Mouse (Mus musculus) heart, embryonic 16.5 days (tissue): ENCODE measurements at regions not wholly inside any gene's neighbourhood (a gene's known extent, or its start where the extent isn't known, plus 50 kb on each side); places are given as distances from the start of the nearest gene placed in this dataset.
"Not testable (repeated sequence)": the region's sequence is repeated elsewhere in the genome, so short reads cannot be mapped to it uniquely, and the experiment has no call there.

ENCODE experiments used
- ATAC-seq: fragments of 200-750 bp; cut with Nextera tagmentation; replicated peaks from 2 replicates; pipeline ENCODE4 v1.8.0; 2017; ENCODE audit warnings: moderate number of reproducible peaks; ENCODE audit not compliant: insufficient read depth, low FRiP score; ENCODE audit errors: extremely low read depth
- H3K27ac ChIP-seq: fragments of 300-500 bp; sonication (generic); 2 replicates; pipeline ENCODE4 v1.5.1; 2014; ENCODE audit warnings: mild to moderate bottlenecking, low read length, control low read depth, moderate library complexity
- H3K27me3 ChIP-seq: fragments of 300-500 bp; sonication (generic); 2 replicates; pipeline ENCODE4 v1.6.1; 2014; ENCODE audit warnings: low read length, mixed read lengths; ENCODE audit not compliant: control insufficient read depth, insufficient read depth
- H3K36me3 ChIP-seq: fragments of 300-500 bp; sonication (generic); 2 replicates; pipeline ENCODE4 v1.6.1; 2014; ENCODE audit not compliant: control insufficient read depth, insufficient read depth
- H3K4me1 ChIP-seq: fragments of 300-500 bp; sonication (generic); 2 replicates; pipeline ENCODE4 v1.6.1; 2014; ENCODE audit warnings: low read length, mixed read lengths; ENCODE audit not compliant: control insufficient read depth, insufficient read depth
- H3K4me2 ChIP-seq: fragments of 300-500 bp; sonication (generic); 2 replicates; pipeline ENCODE4 v1.6.1; 2014; ENCODE audit warnings: low read depth, mild to moderate bottlenecking, control low read depth, low read length
- H3K4me3 ChIP-seq: fragments of 300-500 bp; sonication (generic); 2 replicates; pipeline ENCODE4 v1.5.1; 2014; ENCODE audit warnings: mild to moderate bottlenecking, control low read depth, low read length
- H3K9ac ChIP-seq: fragments of 300-500 bp; sonication (generic); 2 replicates; pipeline ENCODE4 v1.6.1; 2014; ENCODE audit warnings: low read length, control low read depth
- H3K9me3 ChIP-seq: fragments of 300-500 bp; sonication (generic); replicated peaks from 2 replicates; pipeline ENCODE4 v1.6.1; 2016; ENCODE audit warnings: low read length; ENCODE audit not compliant: control insufficient read depth
- WGBS: fragments of 180-500 bp; shearing (Covaris S2); extraction: QIAGEN DNeasy Blood & Tissue Kit; methylation state at CpG from one replicate; pipeline ENCODE4 v1.1.7; 2014; 5-methylcytosine and 5-hydroxymethylcytosine counted together

DNA sequence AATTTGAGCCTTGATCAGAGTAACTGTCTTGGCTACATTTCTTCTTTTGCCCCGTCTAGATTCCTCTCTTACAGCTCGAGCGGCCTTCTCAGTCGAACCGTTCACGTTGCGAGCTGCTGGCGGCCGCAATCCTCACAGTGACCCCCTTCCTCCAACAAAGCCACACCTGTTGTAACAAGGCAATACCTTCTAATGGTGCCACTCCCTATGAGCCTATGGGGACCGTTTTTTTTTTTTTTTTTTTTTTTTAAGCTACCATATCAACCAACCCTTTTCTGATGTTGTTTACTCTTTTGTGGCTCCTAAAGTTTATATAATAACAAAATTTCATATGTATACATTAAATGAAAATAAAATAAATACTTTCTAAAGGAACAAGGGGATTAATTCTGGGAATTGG lies 160.4 kb upstream of the Trp63 start:
- WGBS, result 84% methylated on average over 9 of the region's 10 CpGs
- H3K27ac ChIP-seq, H3K4me1 ChIP-seq, H3K4me3 ChIP-seq, H3K36me3 ChIP-seq, H3K27me3 ChIP-seq, H3K9me3 ChIP-seq, H3K9ac ChIP-seq, H3K4me2 ChIP-seq, ATAC-seq: not testable (repeated sequence)

DNA sequence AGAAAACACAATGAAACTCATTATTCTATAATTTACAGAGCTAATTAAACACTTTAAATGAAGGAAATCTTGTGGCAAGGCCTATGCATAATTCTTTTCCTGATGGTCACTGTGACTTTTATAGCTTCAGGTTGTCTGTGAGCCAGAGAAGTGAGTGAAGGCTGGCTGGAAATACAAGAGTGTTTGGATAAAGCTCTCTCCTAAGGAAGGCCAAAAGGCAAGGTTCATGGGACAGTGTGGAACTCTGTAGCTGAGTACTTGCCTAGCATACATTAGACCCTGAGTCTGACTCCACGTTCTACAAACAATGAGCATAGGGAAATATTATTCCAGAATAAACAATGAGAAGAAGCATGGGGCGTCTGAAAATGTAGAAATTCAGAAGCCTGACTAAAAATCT lies 159.9 kb upstream of the Trp63 start:
- Histone ChIP-seq H3K27ac (no peak overlapping the region), H3K4me3 (no peak overlapping the region), H3K36me3 (no peaks in the 10 kb centered on the region), H3K4me2 (no peak overlapping the region), H3K9me3 (0 out of 2 replicates have a peak, but pooled peaks cover 3% of the 10 kb centered on the region), H3K4me1 (no peaks in the 10 kb centered on the region), H3K9ac (no peak overlapping the region), H3K27me3 (no peaks in the 10 kb centered on the region)
- WGBS, result 75% methylated on average over 2 of the region's 2 CpGs
- ATAC-seq, result no peak

DNA sequence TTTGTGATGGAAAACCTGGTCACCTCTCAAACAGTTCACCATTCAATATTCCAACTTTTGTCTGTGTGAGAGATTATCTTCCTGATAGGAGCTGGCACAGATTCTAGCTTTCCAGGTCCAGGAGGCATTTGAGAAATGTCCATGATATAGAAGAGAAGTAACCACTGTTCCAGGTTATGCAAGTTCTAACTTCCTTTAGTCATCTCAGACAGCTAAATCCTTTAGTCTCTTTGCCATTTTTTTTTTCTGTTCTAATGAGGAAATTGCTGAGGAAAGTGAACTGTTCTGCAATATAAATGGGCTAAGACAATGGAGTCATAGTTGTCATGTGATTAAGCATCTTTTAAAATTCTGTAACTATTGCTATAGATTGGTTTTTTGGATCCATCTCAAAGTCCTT lies 155.7 kb upstream of the Trp63 start:
- 0 out of 2 replicates have a peak, but pooled peaks cover 3% of the 10 kb centered on the region for H3K9me3 ChIP-seq
- H3K9ac ChIP-seq, result no peak overlapping the region
- H3K27me3 ChIP-seq, result no peaks in the 10 kb centered on the region
- H3K4me2 ChIP-seq, result no peak overlapping the region
- H3K36me3 ChIP-seq, result no peaks in the 10 kb centered on the region
- H3K4me1 ChIP-seq, result no peaks in the 10 kb centered on the region
- H3K4me3 ChIP-seq, result no peak overlapping the region
- no peak overlapping the region for H3K27ac ChIP-seq
- no peak for ATAC-seq

DNA sequence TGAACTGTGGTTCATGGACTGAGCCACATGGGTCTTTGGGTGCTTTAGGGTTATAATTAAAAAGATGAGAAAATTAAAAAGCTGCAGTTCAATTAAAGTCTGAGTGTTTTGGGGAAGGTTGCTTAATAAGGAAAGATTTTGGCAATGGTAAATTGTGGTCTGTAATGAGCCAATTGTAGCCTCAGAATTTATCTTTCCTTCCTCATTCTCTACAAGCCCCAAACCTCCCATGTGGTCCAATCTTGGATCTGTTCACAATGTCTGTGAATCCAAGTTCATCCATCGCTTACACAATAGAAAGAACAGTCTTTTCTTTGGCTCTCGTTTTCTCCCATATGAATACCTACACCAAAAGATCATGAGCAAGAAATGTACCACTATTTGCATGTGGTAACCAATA lies 155.2 kb upstream of the Trp63 start:
- no peak for ATAC-seq
- no peak overlapping the region for H3K27ac ChIP-seq
- no peaks in the 10 kb centered on the region for H3K4me1 ChIP-seq
- no peak overlapping the region for H3K4me3 ChIP-seq
- H3K36me3 ChIP-seq, result no peaks in the 10 kb centered on the region
- H3K4me2 ChIP-seq, result no peak overlapping the region
- H3K27me3 ChIP-seq, result no peaks in the 10 kb centered on the region
- 0 out of 2 replicates have a peak, but pooled peaks cover 3% of the 10 kb centered on the region for H3K9me3 ChIP-seq
- H3K9ac ChIP-seq, result no peak overlapping the region
- 80% methylated on average over 2 of the region's 2 CpGs for WGBS

DNA sequence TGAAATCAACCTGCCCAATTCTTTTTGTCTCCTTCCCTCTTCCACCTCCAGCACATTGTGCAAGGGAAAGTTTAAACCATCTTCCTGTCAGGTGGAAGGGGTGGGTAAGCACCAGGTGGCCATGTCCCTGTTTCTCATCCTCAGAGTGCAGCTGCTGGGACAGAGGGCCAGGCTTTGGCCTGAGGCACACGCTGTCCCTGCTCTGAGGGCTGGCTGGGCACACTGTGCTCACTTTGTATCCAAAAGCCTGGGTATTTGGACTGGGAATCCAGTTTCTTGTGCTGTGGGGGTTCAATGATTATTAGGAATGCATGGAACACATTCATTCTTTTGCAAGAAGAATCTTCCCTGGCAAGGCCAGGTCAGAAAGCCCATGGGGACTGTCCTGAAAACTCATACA lies 153.9 kb upstream of the Trp63 start:
- no peaks in the 10 kb centered on the region for H3K36me3 ChIP-seq
- no peaks in the 10 kb centered on the region for H3K27me3 ChIP-seq
- H3K4me3 ChIP-seq, result no peak overlapping the region
- 87% methylated on average over 1 of the region's 1 CpGs for WGBS
- no peak overlapping the region for H3K4me2 ChIP-seq
- ATAC-seq, result no peak
- no peak overlapping the region for H3K9ac ChIP-seq
- no peak overlapping the region for H3K27ac ChIP-seq
- H3K9me3 ChIP-seq, result 0 out of 2 replicates have a peak, but pooled peaks cover 3% of the 10 kb centered on the region
- no peaks in the 10 kb centered on the region for H3K4me1 ChIP-seq

DNA sequence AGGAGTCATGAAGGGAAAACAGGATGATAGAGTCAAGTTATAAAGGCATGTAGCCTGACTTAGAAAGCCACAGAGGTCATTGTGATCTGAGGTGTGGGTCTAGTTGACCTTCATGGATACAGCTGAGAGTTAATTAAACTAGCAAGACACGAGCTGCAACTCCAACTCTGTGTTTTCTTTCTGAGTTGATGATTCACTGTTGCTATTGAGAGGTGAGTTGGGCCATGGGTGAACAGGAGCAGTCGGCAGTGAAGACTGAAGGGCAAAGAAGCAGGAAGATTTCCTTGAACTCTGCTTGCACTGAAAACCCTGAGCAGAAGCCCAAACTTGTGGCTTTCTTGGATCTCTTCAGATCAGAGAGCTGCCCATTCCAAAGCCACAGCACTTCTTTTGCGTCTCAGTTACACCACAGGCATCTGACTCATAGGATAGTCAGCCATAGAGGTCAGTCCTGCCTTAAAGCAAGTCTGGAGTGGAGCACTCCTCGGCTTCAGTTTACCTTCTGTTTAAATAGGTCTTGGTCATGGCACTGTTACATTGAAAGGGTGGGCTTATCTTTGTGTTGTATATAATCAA lies 151.7 kb upstream of the Trp63 start:
- 66% methylated on average over 4 of the region's 4 CpGs for WGBS
- no peaks in the 10 kb centered on the region for H3K4me1 ChIP-seq
- ATAC-seq, result no peak
- H3K4me3 ChIP-seq, result no peak overlapping the region
- no peaks in the 10 kb centered on the region for H3K27me3 ChIP-seq
- H3K9ac ChIP-seq, result no peak overlapping the region
- H3K36me3 ChIP-seq, result no peaks in the 10 kb centered on the region
- H3K4me2 ChIP-seq, result no peak overlapping the region
- H3K27ac ChIP-seq, result no peak overlapping the region
- no peaks in the 10 kb centered on the region for H3K9me3 ChIP-seq

DNA sequence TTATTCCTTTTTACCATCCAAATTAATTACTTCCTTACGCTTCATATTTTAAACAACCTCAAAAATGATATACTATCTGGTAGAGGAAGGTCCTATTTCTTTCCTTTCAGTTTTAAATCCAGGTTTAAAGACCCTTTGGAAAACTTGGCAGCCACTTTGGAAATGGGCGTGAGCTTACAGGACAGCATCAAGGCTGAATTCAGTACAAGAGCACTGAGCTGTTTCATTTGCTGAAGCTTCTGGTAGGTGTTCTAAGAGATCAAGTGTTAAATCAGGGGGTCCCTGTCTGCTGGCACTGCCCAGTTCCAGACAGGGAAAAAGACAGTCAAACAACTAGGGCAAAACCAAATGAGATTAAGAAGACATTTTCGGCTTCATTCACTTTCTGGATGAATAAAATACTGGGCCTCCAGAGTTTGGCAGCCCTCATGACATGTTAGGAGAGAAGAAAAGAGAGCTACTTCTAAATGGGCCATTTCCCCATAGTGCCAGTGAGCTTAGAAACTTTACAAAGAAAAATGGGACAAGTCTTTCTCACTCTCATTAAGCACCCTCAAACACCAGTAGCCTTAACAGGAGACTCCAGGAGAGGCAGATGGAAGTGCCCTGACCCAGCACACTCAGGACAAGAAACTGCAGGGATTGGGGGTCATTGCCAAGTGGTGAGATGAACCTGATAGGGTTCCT lies 150.9 kb upstream of the Trp63 start:
- Histone ChIP-seq H3K9me3 (no peaks in the 10 kb centered on the region), H3K4me1 (no peaks in the 10 kb centered on the region), H3K27ac (no peak overlapping the region), H3K9ac (no peak overlapping the region), H3K36me3 (no peaks in the 10 kb centered on the region), H3K27me3 (no peaks in the 10 kb centered on the region), H3K4me2 (no peak overlapping the region), H3K4me3 (no peak overlapping the region)
- 78% methylated on average over 3 of the region's 3 CpGs for WGBS
- ATAC-seq, result no peak

DNA sequence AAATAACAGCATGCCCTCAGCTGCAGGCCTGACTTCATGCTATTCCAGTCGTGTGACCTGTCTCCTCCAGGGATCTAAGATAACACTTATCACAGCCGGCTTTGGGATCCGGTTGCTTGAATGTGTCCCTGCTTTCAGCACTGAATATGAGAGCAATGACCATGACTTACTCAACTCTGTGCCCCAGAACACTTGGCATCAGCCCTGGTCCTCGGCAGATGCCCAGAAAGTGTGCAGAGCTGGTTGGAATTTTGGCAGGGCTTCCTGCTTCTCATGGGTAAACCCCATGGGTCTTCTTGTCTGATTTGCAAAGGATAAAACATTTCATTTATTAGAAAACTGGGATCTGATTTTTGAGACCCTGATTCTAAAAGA lies 150.4 kb upstream of the Trp63 start:
- no peak overlapping the region for H3K4me3 ChIP-seq
- no peak for ATAC-seq
- H3K27ac ChIP-seq, result no peak overlapping the region
- no peak overlapping the region for H3K4me2 ChIP-seq
- H3K36me3 ChIP-seq, result no peaks in the 10 kb centered on the region
- no peaks in the 10 kb centered on the region for H3K27me3 ChIP-seq
- no peaks in the 10 kb centered on the region for H3K9me3 ChIP-seq
- H3K9ac ChIP-seq, result no peak overlapping the region
- H3K4me1 ChIP-seq, result no peaks in the 10 kb centered on the region
- WGBS, result 35% methylated on average over 4 of the region's 4 CpGs

DNA sequence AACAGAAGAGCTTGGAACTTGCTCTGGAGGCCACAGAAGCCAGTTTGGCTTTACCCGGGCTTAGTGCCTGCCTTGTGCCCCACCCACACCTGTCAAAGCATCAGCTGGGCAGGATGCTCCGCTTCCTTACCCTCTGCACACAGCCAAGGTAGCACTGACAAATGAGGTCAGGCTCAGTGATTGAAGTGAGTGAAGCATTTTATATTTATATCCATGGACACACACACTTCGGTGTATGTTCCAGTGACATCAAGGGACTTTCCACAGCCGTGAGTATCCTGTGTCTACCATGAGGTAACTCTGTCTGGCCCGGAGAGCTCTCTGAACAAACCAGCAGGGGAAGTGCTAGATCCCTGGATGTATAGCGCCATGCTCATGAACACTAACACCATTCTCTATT lies 147.0 kb upstream of the Trp63 start:
- Histone ChIP-seq H3K4me3 (no peak overlapping the region), H3K4me2 (no peak overlapping the region), H3K9me3 (no peaks in the 10 kb centered on the region), H3K27ac (no peak overlapping the region), H3K27me3 (no peaks in the 10 kb centered on the region), H3K9ac (no peak overlapping the region), H3K4me1 (no peaks in the 10 kb centered on the region), H3K36me3 (no peaks in the 10 kb centered on the region)
- ATAC-seq, result no peak
- 73% methylated on average over 6 of the region's 6 CpGs for whole genome bisulfite sequencing
